Mouse (Mus musculus) liver, adult 2 months (tissue): Measurements from ENCODE around the gene Ctbp2.

Experiments used
- CTCF ChIP-seq: fragments of 200-500 bp; IDR thresholded peaks from 2 replicates; pipeline ENCODE4 v1.5.1; 2011; ENCODE audit warnings: low read depth, low read length, control low read depth
- POLR2A ChIP-seq: fragments of 200-500 bp; IDR thresholded peaks from 2 replicates; pipeline ENCODE4 v1.6.1; 2011; ENCODE audit warnings: low read length, control low read depth; ENCODE audit not compliant: insufficient read depth; ENCODE audit errors: extremely low read depth

DNA sequence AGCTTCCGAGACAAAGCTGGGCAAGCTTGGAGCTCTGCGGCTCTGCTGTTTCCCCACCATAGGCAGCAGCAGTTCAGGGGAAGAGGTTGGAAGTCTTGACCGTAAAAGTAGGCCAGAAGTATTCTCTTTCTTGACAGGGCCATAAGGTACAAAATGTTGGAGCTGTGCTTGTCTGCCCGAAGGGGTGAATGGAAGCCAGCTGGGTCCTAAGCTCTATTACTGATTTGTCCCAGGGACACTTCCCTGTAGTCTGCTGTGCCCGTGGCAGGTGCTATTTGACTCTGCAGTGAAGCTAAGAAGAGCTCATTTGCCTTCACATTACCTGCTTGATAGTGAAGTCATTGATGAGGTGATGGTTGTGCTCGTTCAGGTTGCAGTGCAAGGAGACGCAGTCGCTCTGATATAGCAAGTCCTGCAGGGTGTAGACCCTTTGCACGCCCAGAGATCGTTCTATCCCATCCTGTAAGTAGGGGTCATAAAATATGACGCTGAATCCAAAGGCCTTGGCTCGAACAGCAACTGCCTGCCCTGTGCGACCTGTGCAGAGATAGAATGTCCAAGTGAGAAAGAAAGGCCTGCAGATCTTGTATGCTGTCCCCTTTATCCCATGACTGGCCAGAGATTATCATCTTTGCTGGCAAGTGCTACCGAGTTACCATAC, 132.8 kb downstream of the Ctbp2 start:
- TF ChIP-seq POLR2A, result no peak
- TF ChIP-seq CTCF, result no peak
